Mouse (Mus musculus) heart, embryonic 15.5 days (tissue): ENCODE results near the gene Tmppe. TPM values are rescaled to one million over a fixed set of nuclear protein-coding genes. Genes with fewer than 3 reads are reported as not detected.

Experiments
- ATAC-seq: fragments of 200-750 bp; cut with Nextera tagmentation; replicated peaks from 2 replicates; pipeline ENCODE4 v1.8.0; 2017; ENCODE audit warnings: low read depth, moderate TSS enrichment; ENCODE audit not compliant: insufficient number of reproducible peaks, insufficient read depth, low FRiP score
- H3K27ac ChIP-seq: fragments of 300-500 bp; sonication (generic); 2 replicates; pipeline ENCODE4 v1.5.1; 2015; ENCODE audit warnings: mild to moderate bottlenecking, inconsistent platforms
- H3K27me3 ChIP-seq: fragments of 300-500 bp; sonication (generic); 2 replicates; pipeline ENCODE4 v1.6.1; 2015; ENCODE audit warnings: inconsistent platforms
- H3K36me3 ChIP-seq: fragments of 300-500 bp; sonication (generic); 2 replicates; pipeline ENCODE4 v1.6.1; 2015; ENCODE audit warnings: mild to moderate bottlenecking, inconsistent platforms
- H3K4me1 ChIP-seq: fragments of 300-500 bp; sonication (generic); replicated peaks from 2 replicates; pipeline ENCODE4 v1.6.1; 2015; ENCODE audit warnings: inconsistent platforms
- H3K4me2 ChIP-seq: fragments of 300-500 bp; sonication (generic); 2 replicates; pipeline ENCODE4 v1.6.1; 2015; ENCODE audit warnings: inconsistent platforms, mild to moderate bottlenecking, moderate library complexity
- H3K4me3 ChIP-seq: fragments of 300-500 bp; sonication (generic); 2 replicates; pipeline ENCODE4 v1.5.1; 2015; ENCODE audit warnings: mild to moderate bottlenecking, inconsistent platforms
- H3K9ac ChIP-seq: fragments of 300-500 bp; sonication (generic); 2 replicates; pipeline ENCODE4 v1.6.1; 2015; ENCODE audit warnings: mild to moderate bottlenecking, inconsistent platforms
- H3K9me3 ChIP-seq: fragments of 300-500 bp; sonication (generic); replicated peaks from 2 replicates; pipeline ENCODE4 v1.6.1; 2016; ENCODE audit warnings: inconsistent platforms
- WGBS: fragments of 180-500 bp; shearing (Covaris S2); methylation state at CpG from one replicate; pipeline ENCODE4 v1.1.7; 2015; ENCODE audit warnings: mixed read lengths; 5-methylcytosine and 5-hydroxymethylcytosine counted together
- polyA plus RNA-seq: library from polyadenylated mRNA; unstranded; fragments of >200 nt; fragmentation: Nextera tagmentation; extraction: Ambion mirVana; gene quantifications from 2 replicates; pipeline ENCODE4 v1.2.1, GENCODE M21; 2015

Gene Tmppe
- polyA plus RNA-seq, 1 experiment from 2014 or later = 6.7 TPM

- Histone ChIP-seq H3K36me3 (no peaks in the 10 kb centered on the region), H3K4me1 (peaks cover 3% of the 10 kb centered on the region), H3K4me2 (no peak overlapping the region), H3K27ac (no peak overlapping the region), H3K27me3 (no peaks in the 10 kb centered on the region), H3K9me3 (no peaks in the 10 kb centered on the region), H3K4me3 (no peak overlapping the region), H3K9ac (no peak overlapping the region)
- 62% methylated on average over 8 of the region's 8 CpGs for WGBS
- no peak for ATAC-seq
Observed at GRCm38 (mm10) chr9:114446887-114447286, 46.0 kb downstream of the Tmppe start.

GRCm38 (mm10) chr9:114448700-114449099, 47.8 kb downstream of the Tmppe start:
- no peak for ATAC-seq

GRCm38 (mm10) chr9:114449120-114449754, 48.3 kb downstream of the Tmppe start:
- no peaks in the 10 kb centered on the region for H3K27me3 ChIP-seq
- WGBS = 71% methylated on average over 13 of the region's 13 CpGs
- no peak overlapping the region for H3K9ac ChIP-seq
- no peak overlapping the region for H3K27ac ChIP-seq
- no peak overlapping the region for H3K4me3 ChIP-seq
- H3K36me3 ChIP-seq = no peaks in the 10 kb centered on the region
- no peaks in the 10 kb centered on the region for H3K9me3 ChIP-seq
- no peak overlapping the region for H3K4me2 ChIP-seq
- ATAC-seq = no peak
- H3K4me1 ChIP-seq = peaks cover 3% of the 10 kb centered on the region

More at GRCm38 (mm10) chr9:114448700-114449099, 47.8 kb downstream of the Tmppe start:
- H3K9ac ChIP-seq = no peak overlapping the region
- H3K9me3 ChIP-seq = no peaks in the 10 kb centered on the region
- no peak overlapping the region for H3K27ac ChIP-seq
- no peak overlapping the region for H3K4me2 ChIP-seq
- H3K36me3 ChIP-seq = no peaks in the 10 kb centered on the region
- peaks cover 3% of the 10 kb centered on the region for H3K4me1 ChIP-seq
- H3K27me3 ChIP-seq = no peaks in the 10 kb centered on the region
- 75% methylated on average over 5 of the region's 5 CpGs for WGBS
- H3K4me3 ChIP-seq = no peak overlapping the region

- no peak overlapping the region for H3K4me2 ChIP-seq
- H3K9ac ChIP-seq = no peak overlapping the region
- no peaks in the 10 kb centered on the region for H3K9me3 ChIP-seq
- no peak for ATAC-seq
- 77% methylated on average over 7 of the region's 7 CpGs for WGBS
- H3K27me3 ChIP-seq = no peaks in the 10 kb centered on the region
- H3K4me3 ChIP-seq = no peak overlapping the region
- H3K36me3 ChIP-seq = peaks cover 4% of the 10 kb centered on the region; the same call in 1 of the 2 replicates
- H3K27ac ChIP-seq = no peak overlapping the region
- peaks cover under 1% of the 10 kb centered on the region for H3K4me1 ChIP-seq
Observed at GRCm38 (mm10) chr9:114451615-114452014, 50.7 kb downstream of the Tmppe start.

- H3K27me3 ChIP-seq = no peaks in the 10 kb centered on the region
- peaks cover 12% of the 10 kb centered on the region for H3K36me3 ChIP-seq
- no peak overlapping the region for H3K27ac ChIP-seq
- no peaks in the 10 kb centered on the region for H3K4me1 ChIP-seq
- ATAC-seq = no peak
- 73% methylated on average over 6 of the region's 6 CpGs for WGBS
- no peaks in the 10 kb centered on the region for H3K9me3 ChIP-seq
- H3K4me2 ChIP-seq = no peak overlapping the region
- H3K4me3 ChIP-seq = no peak overlapping the region
- H3K9ac ChIP-seq = no peak overlapping the region
Observed at GRCm38 (mm10) chr9:114452418-114452817, 51.5 kb downstream of the Tmppe start.

- no peak overlapping the region for H3K9ac ChIP-seq
- H3K27me3 ChIP-seq = no peaks in the 10 kb centered on the region
- H3K27ac ChIP-seq = no peak overlapping the region
- H3K4me2 ChIP-seq = no peak overlapping the region
- H3K36me3 ChIP-seq = peaks cover 22% of the 10 kb centered on the region
- 82% methylated on average over 2 of the region's 2 CpGs for WGBS
- no peaks in the 10 kb centered on the region for H3K4me1 ChIP-seq
- no peaks in the 10 kb centered on the region for H3K9me3 ChIP-seq
- no peak for ATAC-seq
- H3K4me3 ChIP-seq = no peak overlapping the region
Observed at GRCm38 (mm10) chr9:114455420-114455819, 54.5 kb downstream of the Tmppe start.

Other genes starting within 250 kb of the Tmppe start
- gene Bcl2a1c, start 71.0 kb upstream of the Tmppe start, polyA plus RNA-seq = not detected in 2 replicates
- gene Crtap, start 10.4 kb upstream of the Tmppe start, polyA plus RNA-seq = 126 and 148 TPM in 2 replicates
- gene Glb1, start within 50 bp of the Tmppe start, polyA plus RNA-seq = 36.6 and 47.4 TPM in 2 replicates
- 0.57 TPM in 1 of 2 replicates, not detected in the other for gene Ccr4, start 103.8 kb downstream of the Tmppe start, polyA plus RNA-seq
- 1.3 and 1.7 TPM in 2 replicates for gene C130032M10Rik, start 114.6 kb downstream of the Tmppe start, polyA plus RNA-seq
- gene Trim71, start 163.3 kb downstream of the Tmppe start, polyA plus RNA-seq = 0.05 and 0.10 TPM in 2 replicates
- gene Cnot10, start 239.1 kb downstream of the Tmppe start, polyA plus RNA-seq = 31.0 and 40.3 TPM in 2 replicates